15 mouse cellular contexts compared by ENCODE assay signal in genomic region chr6:149344372-149344771, GRCm38 (mm10).
"Had no signal": no experiment of that assay in that cellular context is flagged by ENCODE, and none has a peak within 500 bp of the region (broad histone marks: within the 10 kb centered on the region; RNA-seq: fewer than 3 reads in every experiment).

No protein-coding gene starts in this region.

- ATAC-seq: intestine, postnatal 0 days; midbrain, embryonic 15.5 days had no signal

- H3K9ac ChIP-seq: limb, embryonic 12.5 days; limb, embryonic 15.5 days; liver, embryonic 14.5 days; midbrain, embryonic 12.5 days; midbrain, embryonic 15.5 days; neural tube, embryonic 13.5 days; stomach, embryonic 15.5 days had no signal

- H3K36me3 ChIP-seq: limb, embryonic 12.5 days; limb, embryonic 15.5 days; midbrain, embryonic 12.5 days; midbrain, embryonic 15.5 days had no signal

- H3K4me3 ChIP-seq: limb, embryonic 12.5 days; limb, embryonic 15.5 days; midbrain, embryonic 12.5 days; midbrain, embryonic 15.5 days; neural tube, embryonic 13.5 days; stomach, embryonic 15.5 days had no signal

- H3K4me2 ChIP-seq: limb, embryonic 12.5 days; limb, embryonic 15.5 days; midbrain, embryonic 12.5 days; midbrain, embryonic 15.5 days; neural tube, embryonic 13.5 days; stomach, embryonic 15.5 days had no signal

- DNase-seq: left cerebral cortex, postnatal 4 days; lung, adult 18-20 months; lung, postnatal 14 days; lung, postnatal 4 days; retina, postnatal 1 day; right cerebral cortex, postnatal 25 days; spleen, adult 18-20 months had no signal

- H3K9me3 ChIP-seq: limb, embryonic 15.5 days; midbrain, embryonic 15.5 days; stomach, embryonic 15.5 days had no signal

- H3K27me3 ChIP-seq: limb, embryonic 12.5 days; limb, embryonic 15.5 days; midbrain, embryonic 12.5 days; midbrain, embryonic 15.5 days; neural tube, embryonic 13.5 days; stomach, embryonic 15.5 days had no signal

- H3K4me1 ChIP-seq: limb, embryonic 12.5 days; limb, embryonic 15.5 days; midbrain, embryonic 12.5 days; midbrain, embryonic 15.5 days; neural tube, embryonic 13.5 days; stomach, embryonic 15.5 days had no signal

- H3K27ac ChIP-seq: limb, embryonic 12.5 days; limb, embryonic 15.5 days; liver, embryonic 14.5 days; midbrain, embryonic 12.5 days; midbrain, embryonic 15.5 days; neural tube, embryonic 13.5 days; stomach, embryonic 15.5 days had no signal
